Mouse (Mus musculus) frontal cortex, adult 2 months (tissue): ENCODE results near the gene Ptges3. TPM values are rescaled to one million over a fixed set of nuclear protein-coding genes. Genes with fewer than 3 reads are reported as not detected.
"Not testable (repeated sequence)": the region's sequence is repeated elsewhere in the genome, so short reads cannot be mapped to it uniquely, and the experiment has no call there.

ENCODE experiments used
- DNase-seq, 2 experiments: peaks; one replicate each; pipeline ENCODE4 v3.0.0; 2022; ENCODE audit warnings: low spot score in 1 of 2; ENCODE audit errors: extremely low spot score in 1 of 2
- polyA plus RNA-seq: library from polyadenylated mRNA; depleted of rRNA; stranded (reverse); fragments of >200 nt; gene quantifications from 2 replicates; pipeline ENCODE4 v1.2.3, GENCODE M21; 2012; rRNA removed

The Ptges3 gene
- polyA plus RNA-seq, result 80.8 and 83.1 TPM in 2 replicates

- DNase-seq, result peak; percentile 93 to 98
Observed at GRCm38 (mm10) chr10:128058601-128059151, at the start of gene Ptges3. Ptges3 (plus strand) TSS chr10:128058954.

DNA sequence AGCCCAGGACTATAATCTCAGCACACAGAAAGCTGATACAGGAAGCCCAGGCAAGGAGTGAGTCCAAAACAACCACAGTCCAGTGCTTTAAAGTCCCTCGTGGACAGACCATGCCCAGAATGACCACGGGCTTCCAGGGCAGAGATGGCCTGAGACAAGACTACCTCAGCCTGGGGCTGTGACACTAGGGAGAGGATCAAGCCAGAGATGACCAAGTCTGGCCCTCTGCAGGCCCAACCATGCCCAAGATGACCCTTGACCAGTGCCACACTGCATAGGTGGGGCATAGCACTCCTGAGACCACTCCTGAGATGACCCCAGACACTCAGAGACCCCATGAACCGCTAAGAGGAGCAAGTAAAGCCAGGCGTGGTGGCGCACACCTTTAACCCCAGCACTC is 49.0 kb upstream of the Ptges3 start:
- no peak for DNase-seq

GRCm38 (mm10) chr10:128015068-128015934 is 43.5 kb upstream of the Ptges3 start, which contains the start of gene Prim1:
Prim1 (plus strand) TSS chr10:128015168.
- DNase-seq, result peak; percentile 67 to 86

GRCm38 (mm10) chr10:128022196-128022595 is 36.6 kb upstream of the Ptges3 start:
- DNase-seq, result no peak

DNA sequence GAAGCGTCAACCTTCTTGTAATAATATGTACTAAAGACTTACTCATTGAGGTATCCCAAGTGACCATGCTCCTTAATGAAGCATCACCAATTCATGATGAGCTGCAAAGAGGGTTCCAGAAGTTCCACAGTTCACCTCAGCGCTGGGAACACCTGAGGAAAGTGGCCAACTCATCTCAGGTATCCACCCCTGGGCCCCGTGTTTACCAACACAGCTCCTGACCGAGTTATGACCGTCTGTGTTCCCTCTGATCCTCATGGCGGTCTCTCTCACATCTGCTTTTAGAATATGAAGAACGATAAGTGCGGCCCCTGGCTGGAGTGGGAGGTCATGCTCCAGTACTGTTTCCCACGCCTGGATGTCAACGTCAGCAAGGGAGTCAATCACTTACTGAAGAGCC is 35.3 kb upstream of the Ptges3 start:
- no peak for DNase-seq

- no peak for DNase-seq
Observed at GRCm38 (mm10) chr10:128029931-128030330, 28.8 kb upstream of the Ptges3 start.

GRCm38 (mm10) chr10:128030860-128031259 is 27.9 kb upstream of the Ptges3 start:
- no peak for DNase-seq

DNA sequence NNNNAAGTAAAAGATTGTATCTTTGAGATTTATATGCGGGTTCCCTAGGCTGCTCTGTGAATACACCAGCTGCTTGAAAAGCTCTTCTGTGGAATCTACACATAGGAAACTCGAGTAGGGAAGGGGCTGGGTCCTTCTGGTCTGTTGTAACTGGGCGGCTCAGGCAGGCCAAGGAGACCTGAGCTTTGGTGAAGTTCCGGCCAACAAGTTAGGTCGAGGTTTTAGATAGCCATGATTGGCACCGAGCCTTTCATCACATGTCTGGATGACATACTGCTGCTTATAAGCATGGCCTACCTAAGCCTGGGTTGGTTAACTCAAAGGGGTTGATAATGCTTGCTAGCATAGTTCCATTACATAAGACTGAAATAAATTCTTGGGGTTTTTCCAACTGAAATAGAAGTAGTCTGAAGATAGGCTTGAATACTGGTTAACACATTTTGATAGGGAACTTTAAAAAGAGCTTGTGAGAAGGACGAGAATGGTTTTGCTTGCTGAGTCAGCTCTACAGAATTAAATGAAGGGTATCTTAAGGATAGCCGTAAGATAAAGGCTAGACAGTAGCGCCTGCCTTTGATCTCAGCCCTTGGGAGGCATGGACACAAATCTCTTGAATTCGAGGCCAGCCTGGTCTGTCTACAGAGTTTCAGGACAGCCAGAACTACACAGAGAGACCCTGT is 21.9 kb upstream of the Ptges3 start:
- DNase-seq, result peak in 1 of 2 experiments; percentile 35

GRCm38 (mm10) chr10:128037921-128038320 is 20.8 kb upstream of the Ptges3 start:
- DNase-seq, result no peak

GRCm38 (mm10) chr10:128039167-128039566 is 19.6 kb upstream of the Ptges3 start:
- no peak for DNase-seq

DNA sequence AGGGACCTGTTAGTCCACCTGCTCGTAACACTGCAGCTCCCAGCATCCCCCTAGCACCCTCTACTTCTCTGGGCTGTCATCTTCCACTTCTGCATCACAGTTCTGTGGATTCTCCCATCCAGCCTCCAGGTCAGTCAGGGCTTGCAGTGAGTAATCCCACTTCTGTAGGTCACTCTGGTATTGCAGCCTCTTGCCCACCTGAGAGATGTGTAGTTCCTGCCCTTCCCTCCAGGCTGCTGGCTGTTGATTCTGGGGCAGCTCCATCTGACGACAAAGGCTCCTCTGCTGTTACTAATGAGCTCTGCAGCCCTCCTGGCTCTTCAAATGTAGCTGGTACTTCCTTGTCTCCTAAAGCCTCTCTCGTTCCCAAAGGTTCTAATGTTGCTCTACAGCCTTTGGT is 18.9 kb upstream of the Ptges3 start:
- no peak for DNase-seq

GRCm38 (mm10) chr10:128040293-128040692 is 18.5 kb upstream of the Ptges3 start:
- no peak for DNase-seq

- DNase-seq, result no peak
Observed at GRCm38 (mm10) chr10:128041636-128042035, 17.1 kb upstream of the Ptges3 start.

- DNase-seq, result no peak
Observed at GRCm38 (mm10) chr10:128042466-128042865, 16.3 kb upstream of the Ptges3 start.

- no peak for DNase-seq
Observed at GRCm38 (mm10) chr10:128043041-128043835, 15.5 kb upstream of the Ptges3 start.

- no peak for DNase-seq
Observed at GRCm38 (mm10) chr10:128048157-128048556, 10.6 kb upstream of the Ptges3 start.

- no peak for DNase-seq
Observed at GRCm38 (mm10) chr10:128049741-128050140, 9.0 kb upstream of the Ptges3 start.

GRCm38 (mm10) chr10:128050355-128050754 is 8.4 kb upstream of the Ptges3 start:
- DNase-seq, result no peak

- DNase-seq, result no peak
Observed at GRCm38 (mm10) chr10:128051589-128051988, 7.2 kb upstream of the Ptges3 start.

DNA sequence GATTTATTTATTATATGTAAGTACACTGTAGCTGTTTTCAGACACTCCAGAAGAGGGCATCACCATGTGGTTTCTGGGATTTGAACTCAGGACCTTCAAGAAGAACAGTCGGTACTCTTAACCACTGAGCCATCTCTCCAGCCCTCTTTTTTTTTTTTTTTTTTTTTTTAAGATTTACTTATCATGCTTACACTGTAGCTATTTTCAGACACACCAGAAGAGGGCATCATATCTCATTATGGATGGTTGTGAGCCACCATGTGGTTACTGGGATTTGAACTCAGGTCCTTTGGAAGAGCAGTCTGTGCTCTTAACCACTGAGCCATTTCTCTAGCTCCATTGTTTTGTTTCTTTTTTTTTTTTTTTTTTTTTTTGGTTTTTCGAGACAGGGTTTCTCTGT is 6.6 kb upstream of the Ptges3 start:
- not testable (repeated sequence) for DNase-seq

GRCm38 (mm10) chr10:128053001-128053400 is 5.8 kb upstream of the Ptges3 start:
- no peak for DNase-seq
